Mouse (Mus musculus): ENCODE results near the gene Ubap2.

Ubap2 gene

GRCm38 (mm10) chr4:41164974-41165373 lies 110.0 kb downstream of the Ubap2 start:
- no peak for DNase-seq (ENCODE audit: low spot score in 2 of 2)

- DNase-seq (ENCODE audit: low spot score in 2 of 2), result no peak
Measured at GRCm38 (mm10) chr4:41161232-41161631, 113.7 kb downstream of the Ubap2 start.

- DNase-seq (ENCODE audit: low spot score in 2 of 2), result no peak
Measured at GRCm38 (mm10) chr4:41158251-41158650, 116.7 kb downstream of the Ubap2 start.

DNA sequence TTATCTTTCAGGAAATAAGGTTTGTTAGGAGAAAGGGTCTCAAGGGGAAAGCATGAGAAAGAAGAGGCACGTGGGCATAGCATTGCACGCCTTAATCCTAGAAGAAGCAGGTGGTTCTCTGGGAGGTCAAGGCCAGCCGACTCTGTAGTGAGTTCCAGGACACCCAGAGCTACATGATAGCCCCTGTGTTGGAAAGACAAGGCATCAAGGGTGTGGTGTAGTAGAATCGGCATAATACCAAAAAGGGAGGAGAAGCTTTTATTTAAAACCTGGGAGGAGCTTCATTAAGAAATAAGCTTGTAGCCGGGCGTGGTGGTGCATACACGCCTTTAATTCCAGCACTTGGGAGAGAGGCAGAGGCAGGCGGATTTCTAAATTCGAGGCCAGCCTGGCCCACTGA lies 118.0 kb downstream of the Ubap2 start:
- DNase-seq (ENCODE audit: low spot score in 2 of 2), result no peak

DNA sequence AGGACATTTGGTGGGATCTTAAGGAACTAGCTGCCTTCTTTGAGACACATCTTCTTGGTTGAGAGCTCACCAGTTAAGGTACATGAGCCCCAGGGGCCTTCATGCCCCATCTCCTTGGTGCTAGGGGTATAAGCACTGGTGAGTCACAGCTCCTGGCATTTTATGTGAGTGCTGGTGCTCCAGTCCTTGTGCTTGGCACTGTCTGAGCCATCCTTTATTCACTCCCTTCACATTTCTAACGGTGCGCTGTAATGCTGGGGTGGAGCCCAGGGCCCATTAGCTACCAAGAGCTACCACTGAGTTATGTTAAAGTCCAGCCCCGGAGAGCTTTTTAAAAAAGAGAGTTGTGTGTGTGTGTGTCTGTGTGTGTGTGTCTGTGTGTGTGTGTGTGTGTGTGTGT lies 121.8 kb downstream of the Ubap2 start:
- no peak for DNase-seq (ENCODE audit: low spot score in 2 of 2)

- no peak for DNase-seq (ENCODE audit: low spot score in 2 of 2)
Measured at GRCm38 (mm10) chr4:41151186-41151585, 123.8 kb downstream of the Ubap2 start.

- no peak for DNase-seq (ENCODE audit: low spot score in 2 of 2)
Measured at GRCm38 (mm10) chr4:41149891-41150290, 125.1 kb downstream of the Ubap2 start.
